Mouse (Mus musculus): Measurements from ENCODE around the gene E130114P18Rik.

E130114P18Rik gene

GRCm38 (mm10) chr4:97754241-97754640 is 23.6 kb downstream of the E130114P18Rik start:
- peak; percentile 24 for DNase-seq (ENCODE audit: low read depth, low spot score)

- no peak for DNase-seq (ENCODE audit: low read depth, low spot score)
These were observed 24.4 kb downstream of the E130114P18Rik start for GRCm38 (mm10) chr4:97753521-97753920.

- no peak for DNase-seq (ENCODE audit: low read depth, low spot score)
These were observed 25.4 kb downstream of the E130114P18Rik start for GRCm38 (mm10) chr4:97752276-97753010.

- peak; percentile 52 for DNase-seq (ENCODE audit: low read depth, low spot score)
These were observed 26.2 kb downstream of the E130114P18Rik start for GRCm38 (mm10) chr4:97751483-97752251.

GRCm38 (mm10) chr4:97751030-97751482 is 26.8 kb downstream of the E130114P18Rik start:
- DNase-seq (ENCODE audit: low read depth, low spot score), result peak; percentile 95

DNA sequence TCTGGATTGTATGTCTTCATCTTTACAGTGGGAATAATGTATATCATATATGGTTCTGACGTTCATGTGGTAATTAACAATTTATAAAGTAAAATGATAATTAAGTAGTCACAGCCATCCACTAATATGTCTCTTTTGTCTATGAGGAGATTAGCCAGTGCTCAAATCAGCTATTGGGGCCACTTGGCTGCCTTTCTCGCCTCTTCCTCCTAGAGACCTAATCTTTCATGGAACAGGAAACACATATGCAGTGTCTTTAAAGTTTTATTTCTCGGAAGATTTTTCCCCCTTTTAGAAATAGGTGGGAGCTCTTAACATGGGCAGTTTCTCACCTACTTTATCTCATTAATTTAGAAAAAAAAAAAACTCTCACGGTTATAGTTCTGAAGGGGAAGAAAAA is 27.5 kb downstream of the E130114P18Rik start:
- DNase-seq (ENCODE audit: low read depth, low spot score), result no peak

DNA sequence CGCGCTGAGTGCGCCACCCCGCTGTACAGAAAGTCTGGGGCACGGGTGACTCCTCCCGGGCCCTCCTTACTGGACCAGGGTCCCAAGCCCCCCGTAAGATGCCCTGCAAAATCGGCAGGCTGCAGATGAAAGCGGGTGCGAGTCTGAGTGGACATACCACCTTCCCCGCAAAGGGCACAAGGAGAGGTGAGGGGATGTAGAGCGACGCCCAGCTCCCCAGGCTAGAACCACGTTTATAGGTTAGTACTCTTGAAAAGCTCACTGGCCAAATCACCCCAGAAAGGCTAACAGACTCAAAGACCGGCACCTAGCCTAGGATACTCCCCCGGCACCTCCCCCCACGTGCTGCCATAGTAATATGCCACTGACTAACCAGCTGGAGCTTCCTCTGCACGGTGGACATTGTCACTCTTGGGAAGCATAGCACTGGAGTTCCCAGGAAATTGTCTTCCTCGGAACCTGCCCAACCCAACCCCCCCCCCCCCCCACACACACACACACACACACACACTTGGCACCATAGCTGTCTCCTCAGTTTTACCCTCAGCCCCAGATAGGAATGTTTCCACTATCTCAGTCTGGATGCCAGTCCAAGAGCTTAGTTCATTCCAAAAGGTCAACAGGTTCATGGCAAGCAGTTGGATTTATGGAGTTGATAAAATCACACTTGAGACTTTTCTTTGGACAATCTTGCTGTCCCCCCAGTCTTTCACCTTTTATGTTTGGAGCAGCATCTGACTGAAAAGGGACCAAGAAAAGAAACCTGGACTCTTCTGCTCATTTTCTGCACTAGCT is 31.6 kb downstream of the E130114P18Rik start:
- DNase-seq (ENCODE audit: low read depth, low spot score), result no peak

GRCm38 (mm10) chr4:97745296-97746105 is 32.4 kb downstream of the E130114P18Rik start:
- peak; percentile 81 for DNase-seq (ENCODE audit: low read depth, low spot score)

DNA sequence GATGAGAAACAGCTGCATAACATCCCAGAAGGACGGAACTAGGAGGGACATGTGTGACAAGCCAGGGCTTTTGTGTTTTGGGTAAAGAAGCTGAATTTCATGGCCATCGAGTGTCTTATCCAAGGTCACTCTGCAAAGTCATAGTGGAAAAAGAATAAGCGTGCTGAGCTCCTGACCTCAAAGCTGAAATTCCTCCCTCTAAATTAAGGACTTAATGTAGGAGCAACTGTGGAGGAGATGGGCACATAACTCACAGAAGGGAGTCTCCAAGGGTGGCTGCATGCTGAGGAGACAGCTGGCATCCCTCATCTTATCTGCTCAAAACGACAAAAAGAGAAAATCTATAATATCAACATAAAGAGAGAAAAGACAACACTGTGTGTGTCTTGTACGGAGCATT is 33.9 kb downstream of the E130114P18Rik start:
- no peak for DNase-seq (ENCODE audit: low read depth, low spot score)

- DNase-seq (ENCODE audit: low read depth, low spot score), result no peak
These were observed 44.5 kb downstream of the E130114P18Rik start for GRCm38 (mm10) chr4:97733392-97733791.

DNA sequence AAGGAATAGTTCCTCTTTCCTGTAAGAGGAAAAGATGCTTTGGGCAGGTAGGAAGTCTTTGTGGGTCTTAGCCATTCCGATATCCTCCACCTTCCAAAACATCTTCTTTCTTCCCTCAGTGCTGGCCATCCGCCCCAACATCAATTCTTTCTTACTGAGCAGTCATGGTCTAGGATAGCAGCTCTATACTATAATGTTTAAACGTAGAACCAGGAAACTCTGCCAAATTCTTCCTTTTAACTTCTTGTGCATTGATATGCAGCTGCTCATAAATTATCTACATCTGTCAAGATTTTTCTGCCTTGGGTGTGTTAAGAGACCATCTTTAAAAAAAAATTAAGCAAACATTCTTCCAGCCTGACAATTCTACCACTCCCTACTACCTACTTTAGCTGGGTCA is 47.5 kb downstream of the E130114P18Rik start:
- no peak for DNase-seq (ENCODE audit: low read depth, low spot score)

DNA sequence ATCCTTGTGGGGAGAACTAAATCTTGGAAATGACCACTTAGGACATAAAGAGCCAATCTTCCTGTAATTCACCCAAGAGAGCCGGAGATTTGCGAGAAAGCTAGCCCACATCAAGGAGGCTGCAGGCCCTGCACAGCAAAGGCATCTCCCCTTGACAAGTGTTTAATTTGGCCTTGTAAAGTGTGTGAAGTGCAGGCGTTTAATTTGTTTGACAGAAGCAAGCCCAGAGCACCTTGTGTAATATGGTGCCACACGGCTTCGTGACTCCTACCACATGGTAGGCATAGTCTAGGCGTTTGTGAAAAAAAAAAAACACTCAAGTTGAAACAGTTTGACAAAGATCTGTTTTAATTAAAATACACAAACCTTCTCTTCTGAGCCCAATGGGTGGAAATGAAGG is 47.9 kb downstream of the E130114P18Rik start:
- peak; percentile 10 for DNase-seq (ENCODE audit: low read depth, low spot score)

DNA sequence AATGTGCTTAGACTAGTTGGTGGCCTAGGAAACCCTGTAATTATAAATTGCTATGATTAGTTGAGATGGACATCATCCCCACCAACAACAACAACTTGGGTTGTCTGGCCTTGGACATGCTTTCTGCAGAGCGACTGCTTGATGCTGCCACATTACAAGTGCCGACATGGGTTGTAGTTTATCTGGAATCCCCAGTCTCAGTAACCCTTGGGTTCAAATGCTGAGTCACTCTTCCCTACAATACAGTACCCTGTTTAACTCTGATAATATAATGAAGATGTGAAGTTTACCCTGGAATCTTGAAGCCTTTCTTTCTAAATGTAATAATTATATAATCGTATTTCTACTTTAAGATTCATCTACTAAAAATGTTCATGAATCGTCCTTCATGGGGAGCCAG is 49.4 kb downstream of the E130114P18Rik start:
- no peak for DNase-seq (ENCODE audit: low read depth, low spot score)

DNA sequence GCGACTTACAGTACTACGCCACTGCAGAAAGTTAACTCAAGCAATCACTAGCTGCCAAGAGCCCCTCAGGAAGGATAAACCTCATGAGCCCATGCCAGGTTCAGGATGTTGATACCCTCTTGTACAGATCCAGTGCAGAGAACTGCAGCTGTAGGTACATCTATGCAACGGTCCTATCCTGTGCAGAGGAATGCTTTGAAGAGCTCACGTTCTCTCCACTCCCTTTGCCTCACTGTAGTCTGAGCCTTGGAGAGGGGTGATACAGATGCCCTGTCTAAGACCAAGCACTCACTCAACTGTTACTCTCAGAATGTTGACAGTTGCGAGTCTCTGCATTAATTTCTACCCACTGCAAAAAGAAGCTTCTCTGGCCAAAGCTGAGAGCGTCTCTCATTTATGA is 54.5 kb downstream of the E130114P18Rik start:
- DNase-seq (ENCODE audit: low read depth, low spot score), result no peak

DNA sequence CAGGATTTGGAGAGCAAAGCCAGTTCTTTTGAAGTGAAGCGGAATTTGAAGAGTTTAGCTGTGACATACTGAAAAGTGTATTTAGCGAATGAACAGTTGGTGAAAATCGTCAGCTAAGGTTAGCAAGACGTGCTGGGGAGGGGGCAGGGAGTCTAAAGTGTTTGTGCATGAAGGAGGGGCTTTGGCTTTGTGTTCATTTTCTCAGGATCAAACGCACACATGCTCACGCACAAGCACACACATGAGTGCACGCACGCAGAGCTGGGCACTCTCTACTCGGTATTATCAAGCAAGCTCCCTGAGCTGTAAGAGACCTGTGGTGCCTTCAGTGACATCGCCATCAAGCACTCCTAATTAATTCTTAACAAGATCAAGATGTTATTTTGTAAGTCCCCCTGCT is 55.2 kb downstream of the E130114P18Rik start:
- DNase-seq (ENCODE audit: low read depth, low spot score), result no peak

GRCm38 (mm10) chr4:97714616-97715015 is 63.3 kb downstream of the E130114P18Rik start:
- DNase-seq (ENCODE audit: low read depth, low spot score), result peak; percentile 19

- DNase-seq (ENCODE audit: low read depth, low spot score), result no peak
These were observed 63.7 kb downstream of the E130114P18Rik start for GRCm38 (mm10) chr4:97714101-97714615.

GRCm38 (mm10) chr4:97712547-97712946 is 65.3 kb downstream of the E130114P18Rik start:
- no peak for DNase-seq (ENCODE audit: low read depth, low spot score)

GRCm38 (mm10) chr4:97710048-97710765 is 67.7 kb downstream of the E130114P18Rik start:
- DNase-seq (ENCODE audit: low read depth, low spot score), result peak; percentile 17
